In genomic region chr17:56728117-56728516, GRCm38 (mm10) we compare ENCODE assay signal across 9 mouse cellular contexts. TPM values are rescaled to one million over a fixed set of nuclear protein-coding genes. Genes with fewer than 3 reads are reported as not detected.
A peak's percentile ranks its signal among the peaks of the same experiment; 100 is the strongest.
DNase-seq lines count a peak whose midpoint lies in the region; ATAC-seq and TF ChIP-seq lines count a peak whose summit lies in the region.
"Had no signal": no experiment of that assay in that cellular context is flagged by ENCODE, and none has a peak within 500 bp of the region (broad histone marks: within the 10 kb centered on the region; RNA-seq: fewer than 3 reads in every experiment).

No protein-coding gene starts in this region.

- no peak for TF ChIP-seq CTCF in layer of hippocampus, adult 2 months (conservative IDR thresholded peaks at IDR 0.05)
- no peak for TF ChIP-seq CTCF in lung, postnatal 0 days (IDR thresholded peaks at IDR 0.05)

- DNase-seq in layer of hippocampus, adult 2 months (ENCODE audit: low spot score in 2 of 2): peak in 1 of 2 experiments; percentile 35
- DNase-seq in layer of hippocampus, adult 8-10 months (ENCODE audit: low spot score in 2 of 2): no peak
- DNase-seq in intestine, embryonic 14.5 days (ENCODE audit: low spot score): no peak
- DNase-seq in lung, postnatal 0 days (ENCODE audit: low spot score): peak; percentile 52
- DNase-seq in adrenal gland, adult 18-20 months (ENCODE audit: low spot score in 2 of 2): no peak
- DNase-seq in adrenal gland, postnatal 4 days (ENCODE audit: low spot score in 2 of 2): no peak

- H3K27me3 ChIP-seq in embryonic facial prominence, embryonic 13.5 days: no peaks in the 10 kb centered on the region
- H3K27me3 ChIP-seq in intestine, embryonic 14.5 days (replicated peaks; ENCODE audit: control insufficient read depth, insufficient read depth, low read length): no peaks in the 10 kb centered on the region
- no peaks in the 10 kb centered on the region for H3K27me3 ChIP-seq in lung, postnatal 0 days (replicated peaks; ENCODE audit: insufficient read depth, low read length)
- H3K27me3 ChIP-seq: midbrain, embryonic 15.5 days had no signal

- H3K36me3 ChIP-seq in embryonic facial prominence, embryonic 13.5 days: peaks cover 21% of the 10 kb centered on the region
- peaks cover 10% of the 10 kb centered on the region for H3K36me3 ChIP-seq in intestine, embryonic 14.5 days (ENCODE audit: control insufficient read depth, insufficient read depth, low read length)
- no peaks in the 10 kb centered on the region; the same call in 1 of the 2 replicates for H3K36me3 ChIP-seq in lung, postnatal 0 days (ENCODE audit: insufficient read depth, low read length)

- H3K4me2 ChIP-seq in embryonic facial prominence, embryonic 13.5 days: peak overlapping the region; percentile 33
- H3K4me2 ChIP-seq in intestine, embryonic 14.5 days (ENCODE audit: low read length): peak overlapping the region; percentile 18; the same call in 1 of the 2 replicates
- no peak overlapping the region for H3K4me2 ChIP-seq in lung, postnatal 0 days (replicated peaks; ENCODE audit: low read depth, low read length)
- H3K4me2 ChIP-seq: embryonic facial prominence, embryonic 12.5 days; midbrain, embryonic 15.5 days had no signal

- H3K4me3 ChIP-seq in layer of hippocampus, adult 2 months: no peak overlapping the region
- H3K4me3 ChIP-seq in embryonic facial prominence, embryonic 13.5 days: no peak overlapping the region
- H3K4me3 ChIP-seq in intestine, embryonic 14.5 days (ENCODE audit: low read depth, low read length): no peak overlapping the region
- H3K4me3 ChIP-seq in lung, postnatal 0 days (ENCODE audit: low read depth, low read length): no peak overlapping the region
- H3K4me3 ChIP-seq: embryonic facial prominence, embryonic 12.5 days; midbrain, embryonic 15.5 days had no signal

- H3K4me1 ChIP-seq in embryonic facial prominence, embryonic 13.5 days: peaks cover 26% of the 10 kb centered on the region
- H3K4me1 ChIP-seq in intestine, embryonic 14.5 days (replicated peaks; ENCODE audit: control insufficient read depth, insufficient read depth, low read length): peaks cover 21% of the 10 kb centered on the region
- no peaks in the 10 kb centered on the region for H3K4me1 ChIP-seq in lung, postnatal 0 days (ENCODE audit: insufficient read depth, low read depth, low read length)
- H3K4me1 ChIP-seq: midbrain, embryonic 15.5 days had no signal

- 25% methylated on average over 12 of the region's 12 CpGs for WGBS in embryonic facial prominence, embryonic 13.5 days
- WGBS in intestine, embryonic 14.5 days: 4% methylated on average over 12 of the region's 12 CpGs
- 6% methylated on average over 12 of the region's 12 CpGs for WGBS in lung, postnatal 0 days

- TF ChIP-seq EP300 in lung, postnatal 0 days (IDR thresholded peaks at IDR 0.05): no peak

- peak overlapping the region; percentile 40; the same call in 1 of the 2 replicates for H3K9ac ChIP-seq in embryonic facial prominence, embryonic 13.5 days
- 0 out of 2 replicates have a peak overlapping the region, but pooled peaks have one; percentile 2 for H3K9ac ChIP-seq in intestine, embryonic 14.5 days (ENCODE audit: low read length)
- no peak overlapping the region for H3K9ac ChIP-seq in lung, postnatal 0 days (replicated peaks; ENCODE audit: low read depth)
- H3K9ac ChIP-seq: embryonic facial prominence, embryonic 12.5 days; midbrain, embryonic 15.5 days had no signal

- peak overlapping the region; percentile 33; the same call in 1 of the 2 replicates for H3K27ac ChIP-seq in layer of hippocampus, adult 2 months
- peak overlapping the region; percentile 60 for H3K27ac ChIP-seq in embryonic facial prominence, embryonic 13.5 days
- no peak overlapping the region; the same call in 1 of the 2 replicates for H3K27ac ChIP-seq in intestine, embryonic 14.5 days (ENCODE audit: low read depth)
- no peak overlapping the region for H3K27ac ChIP-seq in lung, postnatal 0 days (ENCODE audit: low read length)
- H3K27ac ChIP-seq: midbrain, embryonic 15.5 days had no signal

- H3K9me3 ChIP-seq in embryonic facial prominence, embryonic 13.5 days: 0 out of 2 replicates have a peak, but pooled peaks cover 3% of the 10 kb centered on the region
- H3K9me3 ChIP-seq in intestine, embryonic 14.5 days (ENCODE audit: control insufficient read depth, low read length): no peaks in the 10 kb centered on the region
- no peaks in the 10 kb centered on the region for H3K9me3 ChIP-seq in lung, postnatal 0 days (ENCODE audit: low read length)
- H3K9me3 ChIP-seq: embryonic facial prominence, embryonic 12.5 days; midbrain, embryonic 15.5 days had no signal

- no peak for ATAC-seq in embryonic facial prominence, embryonic 13.5 days (ENCODE audit: insufficient number of reproducible peaks, insufficient read depth, low FRiP score, low TSS enrichment, low read depth)
- ATAC-seq in intestine, embryonic 14.5 days (replicated peaks; ENCODE audit: low FRiP score, low TSS enrichment, low read depth): no peak
- ATAC-seq in lung, postnatal 0 days: peak; percentile 76
- ATAC-seq: midbrain, embryonic 15.5 days had no signal

RNA-seq across cellular contexts. Expression of gene Vmac, which starts 10.3 kb away (rescaled TPM):
- 10 to 100 TPM; 10.2 to 12.5 TPM for total RNA-seq in layer of hippocampus, adult 2 months (2021)
- 10 to 100 TPM; 10.3 to 15.4 (median 12.5) TPM for total RNA-seq in layer of hippocampus, adult 8-10 months (2022)
- polyA plus RNA-seq in embryonic facial prominence, embryonic 13.5 days (2015; fragmentation: Nextera tagmentation; extraction: Ambion mirVana): 19.2 and 24.6 TPM in 2 replicates
- 21.2 and 21.3 TPM in 2 replicates for polyA plus RNA-seq in intestine, embryonic 14.5 days (2014; fragmentation: Nextera tagmentation; extraction: Ambion mirVana)
- 17.2 and 17.5 TPM in 2 replicates for polyA plus RNA-seq in lung, postnatal 0 days (2015; fragmentation: Nextera tagmentation; extraction: Ambion mirVana)
- total RNA-seq in adrenal gland, adult 18-20 months (2021): 10 to 100 TPM; 20.1 to 26.1 TPM
- total RNA-seq in adrenal gland, postnatal 4 days (2021): 10 to 100 TPM; 31.4 to 34.4 TPM

RNA-seq across cellular contexts. Expression of gene Ndufa11, which starts 10.6 kb away (rescaled TPM):
- total RNA-seq in layer of hippocampus, adult 2 months (2021): 100 to 1,000 TPM; 196 to 229 TPM
- total RNA-seq in layer of hippocampus, adult 8-10 months (2022): 100 to 1,000 TPM; 161 to 224 (median 198) TPM
- polyA plus RNA-seq in embryonic facial prominence, embryonic 13.5 days (2015; fragmentation: Nextera tagmentation; extraction: Ambion mirVana): 397 and 420 TPM in 2 replicates
- 494 and 522 TPM in 2 replicates for polyA plus RNA-seq in intestine, embryonic 14.5 days (2014; fragmentation: Nextera tagmentation; extraction: Ambion mirVana)
- polyA plus RNA-seq in lung, postnatal 0 days (2015; fragmentation: Nextera tagmentation; extraction: Ambion mirVana): 380 and 426 TPM in 2 replicates
- total RNA-seq in adrenal gland, adult 18-20 months (2021): 100 to 1,000 TPM; 276 to 402 TPM
- 100 to 1,000 TPM; 244 to 256 TPM for total RNA-seq in adrenal gland, postnatal 4 days (2021)

RNA-seq across cellular contexts. Expression of gene Nrtn, which starts 29.2 kb away (rescaled TPM):
- 1 to 10 TPM; 2.5 to 3.3 TPM for total RNA-seq in layer of hippocampus, adult 2 months (2021)
- 1 to 10 TPM; 2.3 to 3.3 (median 2.6) TPM for total RNA-seq in layer of hippocampus, adult 8-10 months (2022)
- 17.7 and 18.4 TPM in 2 replicates for polyA plus RNA-seq in embryonic facial prominence, embryonic 13.5 days (2015; fragmentation: Nextera tagmentation; extraction: Ambion mirVana)
- 13.5 and 15.6 TPM in 2 replicates for polyA plus RNA-seq in intestine, embryonic 14.5 days (2014; fragmentation: Nextera tagmentation; extraction: Ambion mirVana)
- 10.5 and 10.7 TPM in 2 replicates for polyA plus RNA-seq in lung, postnatal 0 days (2015; fragmentation: Nextera tagmentation; extraction: Ambion mirVana)
- total RNA-seq in adrenal gland, adult 18-20 months (2021): 1 to 10 TPM; 3.4 to 4.0 TPM
- 1 to 10 TPM; 4.1 to 5.2 TPM for total RNA-seq in adrenal gland, postnatal 4 days (2021)

RNA-seq across cellular contexts. Expression of gene Dus3l, which starts 36.4 kb away (rescaled TPM):
- 10 to 100 TPM; 73.9 to 74.4 TPM for total RNA-seq in layer of hippocampus, adult 2 months (2021)
- 10 to 100 TPM; 65.0 to 75.5 (median 71.4) TPM for total RNA-seq in layer of hippocampus, adult 8-10 months (2022)
- polyA plus RNA-seq in embryonic facial prominence, embryonic 13.5 days (2015; fragmentation: Nextera tagmentation; extraction: Ambion mirVana): 40.5 and 46.5 TPM in 2 replicates
- polyA plus RNA-seq in intestine, embryonic 14.5 days (2014; fragmentation: Nextera tagmentation; extraction: Ambion mirVana): 45.6 and 47.4 TPM in 2 replicates
- polyA plus RNA-seq in lung, postnatal 0 days (2015; fragmentation: Nextera tagmentation; extraction: Ambion mirVana): 26.3 and 29.7 TPM in 2 replicates
- 10 to 100 TPM; 28.3 to 31.3 TPM for total RNA-seq in adrenal gland, adult 18-20 months (2021)
- 10 to 100 TPM; 53.0 to 56.2 TPM for total RNA-seq in adrenal gland, postnatal 4 days (2021)

RNA-seq across cellular contexts. Expression of gene Prr22, which starts 41.9 kb away (rescaled TPM):
- 1 to 10 TPM in 1 of 2 experiments, under 1 TPM in 1; 0.79 to 1.9 TPM for total RNA-seq in layer of hippocampus, adult 2 months (2021)
- total RNA-seq in layer of hippocampus, adult 8-10 months (2022): 1 to 10 TPM in 3 of 4 experiments, under 1 TPM in 1; 0.68 to 1.8 (median 1.6) TPM
- 1.2 and 1.7 TPM in 2 replicates for polyA plus RNA-seq in embryonic facial prominence, embryonic 13.5 days (2015; fragmentation: Nextera tagmentation; extraction: Ambion mirVana)
- 1.7 and 2.3 TPM in 2 replicates for polyA plus RNA-seq in intestine, embryonic 14.5 days (2014; fragmentation: Nextera tagmentation; extraction: Ambion mirVana)
- polyA plus RNA-seq in lung, postnatal 0 days (2015; fragmentation: Nextera tagmentation; extraction: Ambion mirVana): 0.23 and 0.33 TPM in 2 replicates
- under 1 TPM; 0.48 to 0.93 TPM for total RNA-seq in adrenal gland, adult 18-20 months (2021)
- total RNA-seq in adrenal gland, postnatal 4 days (2021): under 1 TPM; 0.76 to 0.90 TPM

Comparison
In these comparisons a context has a peak if more than half of its experiments do, and no peak if none do; other contexts are left out.
1. H3K27ac ChIP-seq: peak in layer of hippocampus, adult 2 months (single experiment) and embryonic facial prominence, embryonic 13.5 days (single experiment); none in intestine, embryonic 14.5 days (single experiment) and lung, postnatal 0 days (single experiment).